Mouse (Mus musculus) mammary gland, adult 2 months (tissue): ENCODE measurements around the gene Slc30a6. TPM values are rescaled to one million over a fixed set of nuclear protein-coding genes. Genes with fewer than 3 reads are reported as not detected.

Source experiments
- polyA plus RNA-seq: library from polyadenylated mRNA; depleted of rRNA; stranded (reverse); fragments of >200 nt; gene quantifications from 2 replicates; pipeline ENCODE4 v1.2.3, GENCODE M21; 2012; ENCODE audit warnings: low replicate concordance; rRNA removed

Gene Slc30a6
- polyA plus RNA-seq: 14.9 and 23.6 TPM in 2 replicates

DNA sequence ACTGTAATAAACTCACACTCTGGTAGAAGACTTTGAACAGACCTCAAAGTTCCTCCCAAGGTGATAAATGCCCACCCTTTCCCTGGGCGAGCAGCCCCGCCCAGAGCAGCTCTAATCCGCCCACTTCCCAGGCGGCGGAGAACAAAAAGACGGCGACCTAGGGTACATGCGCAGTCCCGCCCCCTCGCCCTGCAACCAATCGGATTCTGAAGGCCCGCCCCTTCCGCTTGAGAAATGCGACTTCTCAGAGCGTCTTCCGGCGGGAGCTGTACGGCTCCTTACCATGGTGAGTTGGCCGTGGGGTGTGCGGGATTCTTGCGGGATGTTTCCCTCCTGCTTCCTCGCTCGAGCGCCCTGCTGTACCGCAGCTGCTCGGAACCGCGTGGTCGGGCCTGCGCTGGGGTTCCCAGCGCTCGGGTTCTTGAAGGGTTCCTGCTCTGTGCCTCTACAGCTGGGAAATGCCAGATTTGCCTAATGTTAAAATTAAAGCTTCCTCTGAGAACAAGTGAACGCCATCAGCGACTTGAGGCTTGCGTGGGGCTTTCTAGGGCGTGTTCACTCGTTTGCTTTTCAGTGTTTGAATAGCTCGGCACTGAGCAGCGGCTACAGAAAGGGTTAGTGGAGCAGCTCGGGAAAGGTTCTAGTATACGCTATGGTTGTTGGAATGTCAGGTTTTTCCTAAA, at the start of gene Slc30a6:
Gene Slc30a6 (plus strand): TSS at position 226 of the 683 bp plus-strand sequence.

DNA sequence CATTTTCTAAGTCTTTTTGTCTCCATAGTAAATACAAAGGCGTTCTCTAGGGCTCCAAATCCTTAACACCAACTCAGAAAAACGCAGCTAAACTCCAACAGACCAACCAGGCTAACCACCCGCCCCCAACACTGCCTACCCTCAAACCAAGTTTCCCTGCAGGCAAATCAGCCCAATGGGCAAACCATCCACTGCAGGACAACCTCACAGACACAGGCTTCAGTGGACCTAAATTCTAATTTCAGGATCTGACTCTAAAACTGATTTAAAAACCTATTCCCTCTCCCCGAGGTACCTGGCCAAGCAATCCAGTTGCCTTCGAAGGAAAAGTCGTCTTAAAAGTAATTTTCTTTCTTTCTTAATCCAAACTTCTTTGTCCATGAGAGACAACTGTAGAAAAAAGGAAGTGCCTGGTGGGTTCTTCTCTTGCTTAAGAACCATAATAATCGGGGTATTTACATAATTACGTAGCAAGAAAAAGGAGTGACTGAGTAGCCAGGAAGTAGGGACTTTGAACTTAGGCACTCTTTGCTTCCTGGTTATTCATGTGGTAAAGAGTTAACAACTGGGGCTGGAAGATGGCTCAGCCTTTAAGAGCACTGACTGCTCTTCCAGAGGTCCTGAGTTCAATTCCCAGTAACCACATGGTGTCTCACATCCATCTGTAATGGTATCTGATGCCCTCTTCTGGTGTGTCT, 63.5 kb downstream of the Slc30a6 start, which contains the start of gene Nlrc4:
Gene Nlrc4 (minus strand): TSS at position 432 of the 698 bp plus-strand sequence.

Other genes starting within 250 kb of the Slc30a6 start
- 39.1 and 42.3 TPM in 2 replicates for gene Memo1, start 100.1 kb upstream of the Slc30a6 start, polyA plus RNA-seq
- 15.1 and 21.8 TPM in 2 replicates for gene Dpy30, start 71.7 kb upstream of the Slc30a6 start, polyA plus RNA-seq
- gene Spast, start 56.6 kb upstream of the Slc30a6 start, polyA plus RNA-seq: 5.9 and 8.7 TPM in 2 replicates
- gene Nlrc4, start 63.5 kb downstream of the Slc30a6 start, polyA plus RNA-seq: 0.59 and 0.63 TPM in 2 replicates
- gene Yipf4, start 93.9 kb downstream of the Slc30a6 start, polyA plus RNA-seq: 21.0 and 200 TPM in 2 replicates
- 108 and 115 TPM in 2 replicates for gene Birc6, start 132.7 kb downstream of the Slc30a6 start, polyA plus RNA-seq